Mouse (Mus musculus): ENCODE data around the gene AA986860. TPM values are rescaled to one million over a fixed set of nuclear protein-coding genes. Genes with fewer than 3 reads are reported as not detected.

Gene AA986860
- polyA plus RNA-seq, 1 experiment, result 0.54 TPM

DNA sequence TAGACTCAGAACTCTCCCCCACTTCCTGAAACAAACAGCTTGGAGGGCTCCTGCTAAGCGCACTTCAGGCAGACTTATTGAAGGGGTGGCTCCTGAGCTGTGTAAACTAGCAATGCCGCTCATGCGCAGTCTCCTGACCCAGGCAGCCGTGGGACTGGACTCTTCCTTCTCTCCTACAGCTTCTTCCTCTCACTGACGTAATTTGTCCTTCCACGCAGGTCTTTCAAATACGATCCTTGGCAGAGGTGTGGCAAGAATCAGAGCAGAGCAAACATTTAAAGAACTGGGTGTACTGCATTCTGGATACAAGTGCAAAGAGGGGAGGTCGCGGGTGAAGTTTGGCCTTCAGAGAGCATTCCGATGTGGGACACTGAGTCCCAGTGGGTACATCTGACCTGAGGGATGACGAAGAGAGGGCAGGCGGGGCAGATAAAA is 32.3 kb downstream of the AA986860 start:
- Histone ChIP-seq H3K4me3 (ENCODE audit: control insufficient read depth, insufficient read depth, low read length) (no peak overlapping the region), H3K36me3 (ENCODE audit: control insufficient read depth, insufficient read depth, low read length) (no peaks in the 10 kb centered on the region), H3K4me1 (replicated peaks; ENCODE audit: control insufficient read depth, insufficient read depth, low read length) (peaks cover 5% of the 10 kb centered on the region; the same call in 1 of the 2 replicates), H3K27me3 (ENCODE audit: control insufficient read depth, insufficient read depth, low read length) (no peaks in the 10 kb centered on the region), H3K27ac (ENCODE audit: control insufficient read depth, insufficient read depth, low read length) (no peak overlapping the region)
- 69% methylated on average over 12 of the region's 12 CpGs for WGBS
- DNase-seq, result no peak
- TF ChIP-seq CTCF (IDR thresholded peaks at IDR 0.05; ENCODE audit: borderline replicate concordance, control insufficient read depth, extremely low read depth, insufficient read depth, low read length, poor library complexity) (no peak), POLR2A (IDR thresholded peaks at IDR 0.05; ENCODE audit: control insufficient read depth, extremely low read depth, insufficient read depth, low read length, poor library complexity) (no peak)

DNA sequence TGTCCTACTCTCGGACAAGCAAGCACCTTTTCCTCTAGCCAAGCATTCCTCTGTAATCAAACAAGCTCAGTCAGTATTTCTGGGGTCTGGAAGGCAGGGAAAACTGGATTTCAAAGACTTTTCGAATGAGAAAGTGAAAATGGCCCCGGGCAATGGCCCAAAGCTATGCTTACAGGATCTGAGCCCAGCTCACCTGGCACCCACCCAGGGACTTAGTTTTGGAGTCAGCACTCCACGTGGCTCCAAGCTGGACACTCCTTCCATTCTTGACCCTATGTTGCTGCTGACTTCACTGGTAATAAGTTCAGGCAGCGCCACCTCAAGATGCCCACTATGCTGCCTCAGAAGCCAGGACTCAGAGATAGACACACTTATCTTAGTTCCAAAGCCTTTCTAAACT is 35.3 kb downstream of the AA986860 start:
- no peaks in the 10 kb centered on the region for H3K36me3 ChIP-seq (ENCODE audit: control insufficient read depth, insufficient read depth, low read length)
- peaks cover 5% of the 10 kb centered on the region; the same call in 1 of the 2 replicates for H3K4me1 ChIP-seq (replicated peaks; ENCODE audit: control insufficient read depth, insufficient read depth, low read length)
- no peak for DNase-seq
- H3K27ac ChIP-seq (ENCODE audit: control insufficient read depth, insufficient read depth, low read length), result no peak overlapping the region
- no peaks in the 10 kb centered on the region for H3K27me3 ChIP-seq (ENCODE audit: control insufficient read depth, insufficient read depth, low read length)
- H3K4me3 ChIP-seq (ENCODE audit: control insufficient read depth, insufficient read depth, low read length), result no peak overlapping the region
- 94% methylated on average over 5 of the region's 5 CpGs for WGBS
- TF ChIP-seq CTCF (IDR thresholded peaks at IDR 0.05; ENCODE audit: borderline replicate concordance, control insufficient read depth, extremely low read depth, insufficient read depth, low read length, poor library complexity), result no peak
- TF ChIP-seq POLR2A (IDR thresholded peaks at IDR 0.05; ENCODE audit: control insufficient read depth, extremely low read depth, insufficient read depth, low read length, poor library complexity), result no peak

DNA sequence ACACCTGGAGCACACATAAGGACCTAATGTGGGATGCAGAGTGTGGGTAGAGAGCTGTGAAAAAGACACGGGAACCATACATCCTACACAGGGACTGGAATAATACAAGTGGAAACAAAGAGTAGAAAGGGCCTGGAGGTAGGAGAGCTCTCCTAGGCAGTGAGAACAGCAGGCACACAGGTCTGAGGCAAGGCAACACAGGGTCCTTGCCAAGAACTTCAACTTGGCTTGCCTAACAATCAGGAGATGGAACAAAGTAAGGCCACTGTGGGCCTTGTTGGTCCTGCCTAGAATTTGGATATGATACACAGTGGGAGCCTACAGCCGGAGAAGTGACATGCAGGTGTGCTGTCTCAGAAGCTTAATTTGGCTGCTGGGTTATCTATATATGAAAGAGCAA is 38.1 kb downstream of the AA986860 start:
- Histone ChIP-seq H3K36me3 (ENCODE audit: control insufficient read depth, insufficient read depth, low read length) (no peaks in the 10 kb centered on the region), H3K27ac (ENCODE audit: control insufficient read depth, insufficient read depth, low read length) (no peak overlapping the region), H3K4me3 (ENCODE audit: control insufficient read depth, insufficient read depth, low read length) (no peak overlapping the region), H3K27me3 (ENCODE audit: control insufficient read depth, insufficient read depth, low read length) (no peaks in the 10 kb centered on the region), H3K4me1 (replicated peaks; ENCODE audit: control insufficient read depth, insufficient read depth, low read length) (no peaks in the 10 kb centered on the region)
- no peak for DNase-seq
- WGBS, result 84% methylated on average over 2 of the region's 2 CpGs
- TF ChIP-seq POLR2A (IDR thresholded peaks at IDR 0.05; ENCODE audit: control insufficient read depth, extremely low read depth, insufficient read depth, low read length, poor library complexity) (no peak), CTCF (IDR thresholded peaks at IDR 0.05; ENCODE audit: borderline replicate concordance, control insufficient read depth, extremely low read depth, insufficient read depth, low read length, poor library complexity) (no peak)

DNA sequence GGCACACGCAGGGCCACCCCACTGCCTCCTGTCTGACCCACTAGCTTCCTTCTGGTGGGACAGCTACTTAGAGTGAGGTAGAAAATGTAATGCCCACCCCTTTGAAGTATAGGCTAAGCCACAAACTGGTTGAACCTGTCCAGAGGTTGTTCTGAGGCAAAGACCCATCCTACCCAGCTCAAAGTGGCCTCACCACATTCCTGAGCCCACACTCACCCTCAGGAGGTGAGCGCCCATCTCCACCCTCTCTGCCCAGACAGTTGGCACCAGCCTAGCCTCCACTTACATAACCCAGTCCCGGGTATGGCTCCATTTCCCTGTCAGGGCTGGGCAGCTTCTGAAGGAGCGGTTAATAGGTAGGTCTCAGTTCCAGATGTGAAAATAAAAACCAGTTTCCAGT is 38.7 kb downstream of the AA986860 start:
- WGBS, result 84% methylated on average over 4 of the region's 4 CpGs
- no peak for TF ChIP-seq CTCF (IDR thresholded peaks at IDR 0.05; ENCODE audit: borderline replicate concordance, control insufficient read depth, extremely low read depth, insufficient read depth, low read length, poor library complexity)
- TF ChIP-seq POLR2A (IDR thresholded peaks at IDR 0.05; ENCODE audit: control insufficient read depth, extremely low read depth, insufficient read depth, low read length, poor library complexity), result no peak
- H3K36me3 ChIP-seq (ENCODE audit: control insufficient read depth, insufficient read depth, low read length), result no peaks in the 10 kb centered on the region
- H3K4me3 ChIP-seq (ENCODE audit: control insufficient read depth, insufficient read depth, low read length), result no peak overlapping the region
- H3K4me1 ChIP-seq (replicated peaks; ENCODE audit: control insufficient read depth, insufficient read depth, low read length), result no peaks in the 10 kb centered on the region
- H3K27ac ChIP-seq (ENCODE audit: control insufficient read depth, insufficient read depth, low read length), result no peak overlapping the region
- no peaks in the 10 kb centered on the region for H3K27me3 ChIP-seq (ENCODE audit: control insufficient read depth, insufficient read depth, low read length)
- no peak for DNase-seq

DNA sequence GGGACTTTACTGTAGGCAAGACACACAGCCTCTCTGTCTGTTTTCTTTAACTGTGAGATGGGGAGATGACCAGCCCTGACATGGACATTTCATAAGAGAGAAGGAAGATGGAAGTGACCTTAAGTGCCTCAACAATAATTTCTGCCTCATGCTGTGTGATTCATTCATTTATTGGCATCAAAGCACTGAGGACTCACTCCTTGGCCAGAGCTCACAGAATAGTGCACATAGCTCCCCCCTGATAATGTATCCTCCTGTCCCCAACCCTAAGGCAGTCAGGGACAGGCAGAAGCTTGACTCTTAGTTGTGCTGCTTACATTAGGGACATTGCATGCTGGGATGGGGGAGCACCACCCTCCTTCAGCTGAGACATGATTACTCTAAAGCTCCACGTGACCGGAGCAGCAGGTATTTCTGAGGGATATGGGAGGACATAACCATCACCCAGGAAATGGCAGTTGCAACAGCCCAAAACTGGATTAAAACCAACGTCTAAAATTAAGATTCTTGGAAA is 39.3 kb downstream of the AA986860 start:
- Histone ChIP-seq H3K4me3 (ENCODE audit: control insufficient read depth, insufficient read depth, low read length) (no peak overlapping the region), H3K4me1 (replicated peaks; ENCODE audit: control insufficient read depth, insufficient read depth, low read length) (no peaks in the 10 kb centered on the region), H3K27ac (ENCODE audit: control insufficient read depth, insufficient read depth, low read length) (no peak overlapping the region), H3K36me3 (ENCODE audit: control insufficient read depth, insufficient read depth, low read length) (no peaks in the 10 kb centered on the region), H3K27me3 (ENCODE audit: control insufficient read depth, insufficient read depth, low read length) (no peaks in the 10 kb centered on the region)
- no peak for TF ChIP-seq POLR2A (IDR thresholded peaks at IDR 0.05; ENCODE audit: control insufficient read depth, extremely low read depth, insufficient read depth, low read length, poor library complexity)
- no peak for TF ChIP-seq CTCF (IDR thresholded peaks at IDR 0.05; ENCODE audit: borderline replicate concordance, control insufficient read depth, extremely low read depth, insufficient read depth, low read length, poor library complexity)
- 87% methylated on average over 3 of the region's 3 CpGs for WGBS
- DNase-seq, result no peak

DNA sequence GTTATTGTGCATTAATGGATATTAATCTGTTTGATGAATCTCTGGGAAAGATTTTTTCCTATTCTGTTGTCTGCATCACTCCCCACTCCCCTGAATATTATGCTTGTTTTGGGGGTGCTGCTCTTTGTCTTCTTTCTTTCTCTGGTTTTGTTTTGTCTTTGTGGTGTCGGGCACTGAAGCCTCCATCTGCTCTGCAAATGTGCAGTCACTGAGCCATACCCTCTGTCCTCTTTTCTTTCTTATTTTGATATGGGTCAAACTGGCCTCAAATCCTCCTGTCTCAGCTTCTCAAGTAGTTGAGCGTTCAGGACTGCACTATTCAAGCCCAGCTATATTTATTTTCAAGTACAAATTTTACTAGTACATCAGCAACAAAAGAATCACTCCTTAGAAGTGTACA is 43.5 kb downstream of the AA986860 start:
- DNase-seq, result no peak
- Histone ChIP-seq H3K27me3 (ENCODE audit: control insufficient read depth, insufficient read depth, low read length) (no peaks in the 10 kb centered on the region), H3K36me3 (ENCODE audit: control insufficient read depth, insufficient read depth, low read length) (no peaks in the 10 kb centered on the region), H3K4me1 (replicated peaks; ENCODE audit: control insufficient read depth, insufficient read depth, low read length) (no peaks in the 10 kb centered on the region), H3K27ac (ENCODE audit: control insufficient read depth, insufficient read depth, low read length) (no peak overlapping the region), H3K4me3 (ENCODE audit: control insufficient read depth, insufficient read depth, low read length) (no peak overlapping the region)
- WGBS, result 88% methylated on average over 2 of the region's 2 CpGs
- TF ChIP-seq CTCF (IDR thresholded peaks at IDR 0.05; ENCODE audit: borderline replicate concordance, control insufficient read depth, extremely low read depth, insufficient read depth, low read length, poor library complexity) (no peak), POLR2A (IDR thresholded peaks at IDR 0.05; ENCODE audit: control insufficient read depth, extremely low read depth, insufficient read depth, low read length, poor library complexity) (no peak)
